Mouse (Mus musculus): Measurements from ENCODE around the gene P4ha3.
A peak's percentile ranks its signal among the peaks of the same experiment; 100 is the strongest.

- TF ChIP-seq EP300 (IDR thresholded peaks at IDR 0.05; ENCODE audit: low read depth in 1 of 2, low read length in 2 of 2) (no peak), CTCF (IDR thresholded peaks at IDR 0.05 in 2 of 3, conservative IDR thresholded peaks at IDR 0.05 in 1 of 3; ENCODE audit: control insufficient read depth in 1 of 3, insufficient read depth in 1 of 3, low read depth in 2 of 3, low read length in 3 of 3, poor library complexity in 1 of 3, severe bottlenecking in 1 of 3) (peak in 1 of 3 experiments; percentile 9; a peak in 1 of 6 replicates), ZC3H11A (IDR thresholded peaks at IDR 0.05; ENCODE audit: low read depth, low read length) (no peak), CHD2 (IDR thresholded peaks at IDR 0.05; ENCODE audit: low read length) (no peak), POLR2A (IDR thresholded peaks at IDR 0.05; ENCODE audit: control insufficient read depth in 1 of 2, insufficient read depth in 1 of 2, low read depth in 1 of 2, low read length in 2 of 2, poor library complexity in 1 of 2) (no peak), HCFC1 (IDR thresholded peaks at IDR 0.05; ENCODE audit: low read depth, low read length) (no peak), MEF2A (IDR thresholded peaks at IDR 0.05; ENCODE audit: extremely low read depth, insufficient replicate concordance, low read depth, low read length, poor library complexity, severe bottlenecking) (no peak), ETS1 (IDR thresholded peaks at IDR 0.05; ENCODE audit: low read depth, low read length) (no peak), MYC (IDR thresholded peaks at IDR 0.05; ENCODE audit: low read depth, low read length) (no peak), USF2 (IDR thresholded peaks at IDR 0.05; ENCODE audit: borderline replicate concordance in 1 of 2, insufficient read depth in 1 of 2, low read depth in 1 of 2, low read length in 2 of 2) (no peak)
Observed at GRCm38 (mm10) chr7:100285383-100285782, at the start of gene P4ha3.

All from MEL (cell line).